Mouse (Mus musculus) large intestine, adult 2 months (tissue): ENCODE results near the gene Tesc. TPM values are rescaled to one million over a fixed set of nuclear protein-coding genes. Genes with fewer than 3 reads are reported as not detected.

Experiments used
- DNase-seq: peaks from one replicate; pipeline ENCODE4 v3.0.0-alpha.2; 2012; ENCODE audit warnings: low read depth, low spot score
- WGBS: fragments of 180-500 bp; shearing (Covaris S2); methylation state at CpG from one replicate; pipeline ENCODE4 v1.1.7; 2018; 5-methylcytosine and 5-hydroxymethylcytosine counted together
- polyA plus RNA-seq: library from polyadenylated mRNA; depleted of rRNA; stranded (reverse); fragments of >200 nt; gene quantifications from 2 replicates; pipeline ENCODE4 v1.2.3, GENCODE M21; 2012

Gene Tesc
- polyA plus RNA-seq, 1 experiment = 5.5 TPM

GRCm38 (mm10) chr5:118066828-118067227, 39.3 kb downstream of the Tesc start:
- DNase-seq = peak; percentile 39

DNA sequence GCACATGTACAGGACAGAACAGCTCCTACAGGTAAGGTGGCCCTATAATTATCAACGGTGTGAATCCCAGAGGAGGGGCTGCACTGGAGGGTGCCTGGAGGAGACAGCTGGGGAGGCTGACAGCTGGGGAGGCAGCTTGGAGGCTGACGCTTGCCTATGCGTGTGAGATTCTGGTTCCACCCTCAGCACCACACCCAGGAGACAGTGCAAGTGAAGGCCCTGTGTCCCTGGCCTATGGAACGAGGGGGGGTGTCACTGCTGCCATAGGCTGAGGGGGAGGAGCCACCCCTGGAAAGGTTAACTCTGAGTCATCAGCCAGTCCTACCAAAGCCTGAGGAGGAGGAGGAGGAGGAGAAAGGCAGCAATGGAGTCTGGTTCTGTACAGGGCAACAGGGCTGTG, 40.0 kb downstream of the Tesc start:
- DNase-seq = peak; percentile 40
- 29% methylated on average over 4 of the region's 4 CpGs for WGBS

More at GRCm38 (mm10) chr5:118066828-118067227, 39.3 kb downstream of the Tesc start:
- WGBS = 66% methylated on average over 5 of the region's 5 CpGs

GRCm38 (mm10) chr5:118067984-118068494, 40.5 kb downstream of the Tesc start:
- WGBS = 88% methylated on average over 9 of the region's 9 CpGs
- no peak for DNase-seq

- whole genome bisulfite sequencing = 40% methylated on average over 9 of the region's 9 CpGs
- DNase-seq = peak; percentile 32
Measured at GRCm38 (mm10) chr5:118069315-118069714, 41.8 kb downstream of the Tesc start.

GRCm38 (mm10) chr5:118071766-118072165, 44.2 kb downstream of the Tesc start:
- WGBS = 82% methylated on average over 5 of the region's 5 CpGs
- no peak for DNase-seq

- no peak for DNase-seq
- WGBS = 88% methylated on average over 15 of the region's 15 CpGs
Measured at GRCm38 (mm10) chr5:118073213-118073773, 45.8 kb downstream of the Tesc start.

GRCm38 (mm10) chr5:118076721-118077592, 49.4 kb downstream of the Tesc start:
- 86% methylated on average over 15 of the region's 15 CpGs for WGBS
- DNase-seq = no peak

DNA sequence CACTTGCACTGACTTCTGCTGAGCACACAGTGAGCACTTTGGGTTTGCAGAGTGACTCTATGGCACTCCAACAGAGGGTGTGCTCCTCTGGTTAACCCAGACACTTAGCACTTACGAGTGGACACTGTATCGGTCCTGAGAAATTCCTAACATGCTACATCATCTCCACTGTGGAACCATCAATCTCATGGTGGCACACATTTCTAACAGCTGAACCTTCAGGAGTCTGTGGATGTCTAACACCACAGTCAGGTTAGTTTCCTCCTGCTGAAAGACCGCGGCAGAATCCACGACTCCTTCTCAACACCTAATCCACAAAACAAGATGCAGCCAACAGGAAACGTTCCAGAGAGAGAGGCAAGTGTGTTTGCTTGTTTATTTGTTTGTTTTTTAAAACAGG, 51.0 kb downstream of the Tesc start:
- DNase-seq = no peak
- 84% methylated on average over 6 of the region's 6 CpGs for WGBS

DNA sequence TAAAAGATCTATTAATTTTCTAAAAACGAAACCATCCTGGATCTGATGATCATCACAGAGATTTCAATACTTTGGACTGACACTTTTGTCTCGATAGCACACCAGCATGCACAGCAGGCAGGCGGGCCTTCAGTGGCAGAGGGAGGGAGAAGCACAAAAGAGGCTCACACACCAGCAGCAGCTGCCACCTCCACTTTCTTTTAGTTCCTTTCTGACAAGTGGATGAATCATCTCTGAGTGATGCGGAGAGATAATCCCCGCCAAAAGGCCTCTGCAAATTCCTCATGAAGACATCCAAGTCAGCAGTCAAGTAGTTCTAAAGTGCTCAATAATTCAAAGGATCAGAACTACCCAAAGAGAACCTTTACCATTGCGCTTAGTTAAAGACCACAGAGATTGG, 51.8 kb downstream of the Tesc start:
- 81% methylated on average over 6 of the region's 6 CpGs for WGBS
- DNase-seq = no peak

- DNase-seq = no peak
- 87% methylated on average over 11 of the region's 11 CpGs for WGBS
Measured at GRCm38 (mm10) chr5:118079839-118080250, 52.3 kb downstream of the Tesc start.

DNA sequence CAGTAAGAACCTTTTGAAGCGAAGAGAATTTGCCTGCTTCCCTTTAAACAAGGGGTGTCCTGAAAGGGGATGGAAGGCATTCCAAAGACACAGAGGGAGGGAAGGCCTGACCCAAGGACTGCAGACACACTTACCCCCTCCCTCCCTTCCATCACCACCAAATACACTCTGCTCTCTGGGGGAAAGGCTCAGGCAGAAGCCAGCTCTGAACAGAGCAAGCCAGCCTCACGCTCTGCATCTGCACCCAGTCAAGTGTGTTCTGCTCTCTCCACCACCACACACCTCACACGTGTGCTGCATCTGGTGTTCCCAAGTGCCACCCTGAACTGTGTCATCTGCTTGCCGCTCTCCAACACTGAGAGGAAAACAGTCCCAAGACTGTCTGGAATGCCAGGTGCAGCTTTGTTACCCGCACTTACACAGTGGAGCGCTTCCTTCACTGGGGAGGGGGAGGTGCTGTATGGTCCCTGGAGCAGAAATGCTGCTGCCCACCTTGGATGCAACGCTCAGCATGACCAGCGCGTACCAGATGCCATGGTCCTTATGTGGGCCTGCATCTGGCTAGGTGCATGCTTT, 53.9 kb downstream of the Tesc start:
- 85% methylated on average over 9 of the region's 9 CpGs for WGBS
- no peak for DNase-seq

- no peak for DNase-seq
- WGBS = 78% methylated on average over 6 of the region's 6 CpGs
Measured at GRCm38 (mm10) chr5:118081996-118082395, 54.5 kb downstream of the Tesc start.

- WGBS = 57% methylated on average over 12 of the region's 12 CpGs
- DNase-seq = no peak
Measured at GRCm38 (mm10) chr5:118083060-118083638, 55.6 kb downstream of the Tesc start.

DNA sequence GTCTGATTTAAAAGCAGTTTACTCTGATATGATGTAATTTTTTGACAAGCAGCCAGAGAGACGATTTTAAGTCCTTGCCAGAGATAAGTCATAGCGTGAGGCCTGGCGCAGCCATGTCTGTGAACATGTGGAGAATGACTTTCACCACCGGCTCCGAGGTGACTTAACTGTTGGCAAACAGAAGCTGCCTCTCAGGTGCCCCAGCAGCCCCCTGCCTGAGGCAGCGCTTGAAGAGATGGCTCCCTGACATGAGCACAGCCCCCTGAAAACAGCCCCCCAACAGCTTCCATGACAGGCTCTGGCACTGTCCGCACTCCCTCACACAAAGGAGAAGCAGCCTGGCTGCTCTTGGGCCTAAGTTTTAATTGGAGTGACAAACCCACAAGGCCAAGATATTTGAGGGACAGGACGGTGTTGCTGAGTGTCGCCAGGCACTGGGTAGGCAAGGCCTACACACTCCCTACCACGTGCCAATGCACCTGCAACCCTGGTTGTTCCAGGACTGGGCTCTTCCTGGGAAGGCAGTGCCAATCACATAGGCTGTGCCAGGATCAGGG, 56.7 kb downstream of the Tesc start:
- WGBS = 65% methylated on average over 10 of the region's 10 CpGs
- DNase-seq = no peak

- WGBS = 76% methylated on average over 7 of the region's 7 CpGs
- DNase-seq = no peak
Measured at GRCm38 (mm10) chr5:118085313-118085712, 57.8 kb downstream of the Tesc start.

DNA sequence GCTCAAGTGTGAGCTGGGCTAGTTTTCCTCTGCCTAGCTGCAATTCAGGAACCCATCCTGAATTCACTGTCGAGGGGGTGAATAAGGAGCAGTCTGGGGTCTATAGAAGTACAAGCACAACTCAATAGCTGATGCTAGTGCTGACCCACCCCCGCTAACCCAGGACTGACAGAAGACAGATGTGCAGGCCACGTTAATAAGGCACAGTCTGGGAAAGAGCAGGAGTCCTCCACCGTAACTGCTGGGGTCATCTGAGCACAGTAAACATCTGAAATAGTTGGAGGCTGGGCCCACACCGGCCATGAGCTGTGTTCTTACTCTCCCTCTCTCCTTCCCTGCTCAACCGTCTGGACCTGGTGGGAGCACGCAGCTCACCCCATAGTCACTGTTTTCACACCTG, 59.4 kb downstream of the Tesc start:
- 73% methylated on average over 7 of the region's 7 CpGs for WGBS

GRCm38 (mm10) chr5:118089102-118089501, 61.6 kb downstream of the Tesc start:
- 67% methylated on average over 7 of the region's 7 CpGs for WGBS
- no peak for DNase-seq

More for the DNA sequence above, 59.4 kb downstream of the Tesc start:
- no peak for DNase-seq

DNA sequence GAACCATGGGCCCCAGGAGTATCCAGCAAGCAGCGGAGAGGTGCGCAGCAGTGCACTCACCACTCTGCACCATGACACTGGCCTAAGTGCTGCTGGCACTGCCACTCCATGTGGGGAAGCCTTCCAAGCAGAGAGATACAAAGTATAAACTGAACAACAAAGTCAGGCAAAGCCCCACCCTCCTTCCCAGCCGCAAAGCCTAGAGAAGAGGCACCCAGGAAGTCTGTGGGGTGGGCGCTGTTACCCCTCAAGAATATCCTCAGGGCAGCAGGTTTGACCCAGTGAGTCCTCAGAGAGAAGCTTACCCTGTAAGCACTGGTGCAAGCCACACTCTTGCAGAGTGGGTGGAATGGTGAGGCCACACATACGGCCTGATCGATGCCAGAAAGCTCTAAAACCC, 62.6 kb downstream of the Tesc start:
- 96% methylated on average over 6 of the region's 6 CpGs for WGBS
- DNase-seq = no peak

GRCm38 (mm10) chr5:118090837-118091236, 63.3 kb downstream of the Tesc start:
- WGBS = 95% methylated on average over 2 of the region's 2 CpGs
- peak; percentile 8 for DNase-seq
